Mouse (Mus musculus) CH12.LX (cell line): ENCODE results near the gene Il4i1.

Experiments
- CTCF ChIP-seq, 2 experiments: IDR thresholded peaks in 1 of 2; conservative IDR thresholded peaks in 1 of 2; 2 replicates each; pipeline ENCODE4 v1.5.1; 2011 to 2012; ENCODE audit warnings: low read depth in 2 of 2, low read length in 2 of 2, improper control_type of control experiment in 1 of 2, inconsistent platforms in 1 of 2, mild to moderate bottlenecking in 1 of 2, moderate library complexity in 1 of 2
- EP300 ChIP-seq: IDR thresholded peaks from 2 replicates; pipeline ENCODE4 v1.6.1; 2011; ENCODE audit warnings: low read length, improper control_type of control experiment
- GABPA ChIP-seq: IDR thresholded peaks from 2 replicates; pipeline ENCODE4 v1.6.1; 2012; ENCODE audit warnings: low read depth, low read length, improper control_type of control experiment, inconsistent platforms; ENCODE audit not compliant: insufficient replicate concordance
- POLR2A ChIP-seq: IDR thresholded peaks from 2 replicates; pipeline ENCODE4 v1.6.1; 2011; ENCODE audit warnings: low read depth, mild to moderate bottlenecking, improper control_type of control experiment, low read length
- ZNF384 ChIP-seq: IDR thresholded peaks from 2 replicates; pipeline ENCODE4 v1.6.1; 2012; ENCODE audit warnings: low read depth, low read length, improper control_type of control experiment, inconsistent platforms

DNA sequence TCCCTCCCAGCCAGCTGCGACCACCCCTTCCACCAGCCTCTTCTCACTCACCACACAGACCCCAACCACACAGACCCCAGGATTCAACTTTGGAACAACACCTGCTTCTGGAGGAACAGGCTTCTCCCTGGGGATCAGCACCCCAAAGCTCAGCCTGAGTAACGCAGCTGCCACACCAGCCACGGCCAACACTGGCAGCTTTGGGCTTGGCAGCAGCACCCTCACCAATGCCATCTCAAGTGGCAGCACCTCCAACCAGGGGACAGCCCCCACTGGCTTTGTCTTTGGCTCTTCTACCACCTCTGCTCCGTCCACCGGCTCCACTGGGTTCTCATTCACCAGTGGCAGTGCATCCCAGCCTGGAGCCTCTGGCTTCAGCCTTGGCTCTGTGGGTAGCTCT is 12.5 kb downstream of the Il4i1 start:
- TF ChIP-seq CTCF (conservative IDR thresholded peaks at IDR 0.05 in 1 of 2, IDR thresholded peaks at IDR 0.05 in 1 of 2; ENCODE audit: low read depth in 2 of 2, low read length in 2 of 2) = no peak
- no peak for TF ChIP-seq GABPA
- no peak for TF ChIP-seq ZNF384
- no peak for TF ChIP-seq POLR2A
- TF ChIP-seq EP300 = no peak
